Comparison of ENCODE assay signal across 10 mouse cellular contexts in genomic region chr4:152349837-152350381, GRCm38 (mm10). TPM values are rescaled to one million over a fixed set of nuclear protein-coding genes. Genes with fewer than 3 reads are reported as not detected.
DNase-seq lines count a peak whose midpoint lies in the region.
"Had no signal": no experiment of that assay in that cellular context is flagged by ENCODE, and none has a peak within 500 bp of the region (broad histone marks: within the 10 kb centered on the region; RNA-seq: fewer than 3 reads in every experiment).

No protein-coding gene starts in this region.

- intact Hi-C loops in left cerebral cortex, postnatal 14 days (cut with DNase I): no loop called here
- intact Hi-C loops in heart, postnatal 10 days (cut with DNase I): no loop called here

- no peaks in the 10 kb centered on the region for H3K36me3 ChIP-seq in splenic B cell, adult 2 months (ENCODE audit: control insufficient read depth, insufficient read depth, low read length, poor library complexity, severe bottlenecking)

- no peaks in the 10 kb centered on the region for H3K27me3 ChIP-seq in splenic B cell, adult 2 months (ENCODE audit: control insufficient read depth, insufficient read depth, low read length, poor library complexity, severe bottlenecking)
- H3K27me3 ChIP-seq: Patski had no signal

- DNase-seq in lung, postnatal 36 days: peak; percentile 26
- no peak for DNase-seq in lung, adult 18-20 months
- DNase-seq in frontal cortex, adult 2 months (ENCODE audit: extremely low spot score in 1 of 2, low spot score in 1 of 2): peak; percentile 75 to 88
- DNase-seq in left cerebral cortex, postnatal 14 days (ENCODE audit: low spot score in 2 of 2): peak; percentile 86 to 94
- DNase-seq in splenic B cell, adult 2 months (ENCODE audit: low read depth, low spot score): peak; percentile 20
- no peak for DNase-seq in heart, postnatal 10 days
- DNase-seq in cerebellum, adult 8-10 months: no peak
- no peak for DNase-seq in liver
- DNase-seq: kidney, postnatal 25 days had no signal

RNA-seq across cellular contexts. Expression of gene Chd5, which starts 11.5 kb away (rescaled TPM):
- polyA plus RNA-seq in frontal cortex, adult 2 months (2012; rRNA removed): 66.8 and 77.9 TPM in 2 replicates
- 100 to 1,000 TPM; 160 to 177 TPM for total RNA-seq in left cerebral cortex, postnatal 14 days (2021)
- under 1 TPM; 0.05 to 0.17 TPM for total RNA-seq in heart, postnatal 10 days (2021)

RNA-seq across cellular contexts. Expression of gene Rpl22, which starts 24.4 kb away (rescaled TPM):
- polyA plus RNA-seq in frontal cortex, adult 2 months (2012; rRNA removed): 192 and 232 TPM in 2 replicates
- 100 to 1,000 TPM; 182 to 187 TPM for total RNA-seq in left cerebral cortex, postnatal 14 days (2021)
- total RNA-seq in heart, postnatal 10 days (2021): 100 to 1,000 TPM; 283 to 290 TPM

RNA-seq across cellular contexts. Expression of gene Rnf207, which starts 31.1 kb away (rescaled TPM):
- polyA plus RNA-seq in frontal cortex, adult 2 months (2012; rRNA removed): 20.9 and 23.3 TPM in 2 replicates
- total RNA-seq in left cerebral cortex, postnatal 14 days (2021): 1 to 10 TPM; 5.3 to 7.4 TPM
- 100 to 1,000 TPM in 1 of 2 experiments, 10 to 100 TPM in 1; 95.9 to 112 TPM for total RNA-seq in heart, postnatal 10 days (2021)

RNA-seq across cellular contexts. Expression of gene Icmt, which starts 52.9 kb away (rescaled TPM):
- polyA plus RNA-seq in frontal cortex, adult 2 months (2012; rRNA removed): 32.7 and 34.2 TPM in 2 replicates
- 10 to 100 TPM; 43.1 to 45.0 TPM for total RNA-seq in left cerebral cortex, postnatal 14 days (2021)
- 10 to 100 TPM; 27.3 to 33.4 TPM for total RNA-seq in heart, postnatal 10 days (2021)

RNA-seq across cellular contexts. Expression of gene Hes3, which starts 58.4 kb away (rescaled TPM):
- polyA plus RNA-seq in frontal cortex, adult 2 months (2012; rRNA removed): 0.38 and 0.71 TPM in 2 replicates
- under 1 TPM; 0.20 to 0.42 TPM for total RNA-seq in left cerebral cortex, postnatal 14 days (2021)
- total RNA-seq in heart, postnatal 10 days (2021): not detected

Comparison
In these comparisons a context has a peak if more than half of its experiments do, and no peak if none do; other contexts are left out.
1. DNase-seq: peak in lung, postnatal 36 days (single experiment), frontal cortex, adult 2 months (2 of 2), left cerebral cortex, postnatal 14 days (2 of 2) and splenic B cell, adult 2 months (single experiment); none in lung, adult 18-20 months (0 of 2), heart, postnatal 10 days (0 of 2), cerebellum, adult 8-10 months (single experiment) and liver (single experiment).
2. RNA of gene Chd5, which starts 11.5 kb away (total RNA-seq): 160 to 177 TPM in left cerebral cortex, postnatal 14 days; 0.05 to 0.17 TPM in heart, postnatal 10 days; every median in the first group is over 100 times any median in the second.
3. RNA of gene Rnf207, which starts 31.1 kb away (total RNA-seq): 95.9 to 112 TPM in heart, postnatal 10 days; 5.3 to 7.4 TPM in left cerebral cortex, postnatal 14 days; every median in the first group is over 10 times any median in the second.